ENCODE assay signal across 20 mouse cellular contexts in the genomic region with DNA sequence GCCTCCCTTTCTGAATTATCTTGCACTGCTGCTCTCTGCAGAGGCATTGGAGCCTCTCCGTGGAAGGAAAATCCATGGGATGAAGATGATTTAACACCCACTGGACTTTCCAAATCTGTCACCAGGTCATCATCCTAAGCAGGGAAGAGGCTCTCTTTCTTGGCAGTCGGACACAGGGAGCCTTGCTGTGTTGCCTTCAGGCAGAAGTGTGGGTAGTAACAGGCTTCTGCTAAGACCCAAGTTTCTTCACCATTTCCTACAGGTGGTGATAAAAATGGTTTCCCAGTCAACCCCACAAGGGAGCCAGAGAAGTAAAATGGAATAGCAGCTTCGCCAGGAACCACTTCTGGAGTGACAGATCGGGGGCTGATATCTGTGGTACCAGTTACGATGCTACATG. TPM values are rescaled to one million over a fixed set of nuclear protein-coding genes. Genes with fewer than 3 reads are reported as not detected.
DNase-seq lines count a peak whose midpoint lies in the region; TF ChIP-seq lines count a peak whose summit lies in the region.
"Had no signal": no experiment of that assay in that cellular context is flagged by ENCODE, and none has a peak within 500 bp of the region (broad histone marks: within the 10 kb centered on the region; RNA-seq: fewer than 3 reads in every experiment).

No protein-coding gene starts in this region.

- H3K4me1 ChIP-seq in lung, adult 2 months (ENCODE audit: control insufficient read depth, insufficient read depth, low read length), result no peaks in the 10 kb centered on the region

- TF ChIP-seq POLR2A in lung, adult 2 months (IDR thresholded peaks at IDR 0.05; ENCODE audit: borderline replicate concordance, extremely low read depth, low read depth, low read length), result no peak

- WGBS in lung, adult 2 months, result 93% methylated on average over 5 of the region's 5 CpGs

- DNase-seq in adipocyte (ENCODE audit: low spot score), result peak; percentile 39
- peak; percentile 70 for DNase-seq in fat pad, adult 2 months (ENCODE audit: extremely low read depth, low read depth, low spot score)
- peak; percentile 66 for DNase-seq in gonadal fat pad, adult 2 months (ENCODE audit: low read depth)
- DNase-seq in lung, adult 2 months, result no peak
- no peak for DNase-seq in left cerebral cortex, adult 11 months (ENCODE audit: low spot score)
- no peak for DNase-seq in frontal cortex, postnatal 10 days (ENCODE audit: low spot score in 2 of 2)
- DNase-seq: adrenal gland, adult 2 months; adrenal gland, adult 8-10 months; adrenal gland, postnatal 10 days; adrenal gland, postnatal 14 days; adrenal gland, postnatal 25 days; adrenal gland, postnatal 36 days; B cell, adult 2 months; cerebellum, adult 11 months; cerebellum, adult 11-12 months; cerebellum, adult 18-20 months; cerebellum, adult 2 months had no signal

- H3K4me3 ChIP-seq in lung, adult 2 months (replicated peaks; ENCODE audit: extremely low read depth, low read depth, low read length), result no peak overlapping the region

- no peak for TF ChIP-seq CTCF in lung, adult 2 months (IDR thresholded peaks at IDR 0.05; ENCODE audit: insufficient read depth, low read length)

RNA-seq across cellular contexts. Expression of a gene that starts 13.5 kb away (rescaled TPM):
- polyA plus RNA-seq in gonadal fat pad, adult 2 months (2012; rRNA removed), result 22.4 and 26.2 TPM in 2 replicates
- 16.0 and 44.4 TPM in 2 replicates for polyA plus RNA-seq in lung, adult 2 months (2012; rRNA removed)
- polyA plus RNA-seq: activated CD4-positive, CD25-positive, alpha-beta regulatory T cell, adult 4 months; C2C12; CD4-positive, CD25-positive, alpha-beta regulatory T cell, adult 4 months had no signal

Comparison
In these comparisons a context has a peak if more than half of its experiments do, and no peak if none do; other contexts are left out.
1. DNase-seq: peak in adipocyte (single experiment), fat pad, adult 2 months (single experiment) and gonadal fat pad, adult 2 months (single experiment); none in lung, adult 2 months (single experiment), left cerebral cortex, adult 11 months (single experiment) and frontal cortex, postnatal 10 days (0 of 2).